Mouse (Mus musculus): ENCODE results near the gene Shb. TPM values are rescaled to one million over a fixed set of nuclear protein-coding genes. Genes with fewer than 3 reads are reported as not detected.

Shb gene
- polyA plus RNA-seq, 1 experiment: 71.5 TPM

DNA sequence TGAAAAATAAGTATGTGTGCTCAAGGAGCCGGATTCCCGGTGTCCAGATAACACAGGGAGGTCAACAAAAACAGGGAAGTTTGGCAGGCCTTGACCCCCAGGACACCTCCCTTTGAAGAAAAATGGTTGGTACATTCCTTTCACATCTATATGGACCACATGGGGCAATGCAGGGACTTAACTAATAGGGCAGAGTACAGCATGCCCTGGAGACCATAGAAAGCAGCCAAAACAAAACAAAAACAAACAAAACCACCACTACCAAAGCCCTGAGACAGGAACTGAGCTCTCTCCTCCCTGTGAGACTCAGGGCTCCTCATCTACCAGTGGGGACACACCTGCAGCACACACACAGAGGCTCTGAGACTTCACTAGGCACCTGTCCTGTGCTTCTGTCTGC is 18.9 kb downstream of the Shb start:
- TF ChIP-seq POLR2A (IDR thresholded peaks at IDR 0.05; ENCODE audit: low read depth, low read length) (no peak), CTCF (IDR thresholded peaks at IDR 0.05; ENCODE audit: extremely low read depth, insufficient read length, insufficient replicate concordance, low read depth, low read length) (no peak)
- Histone ChIP-seq H3K27me3 (ENCODE audit: control insufficient read depth, insufficient read depth, low read length) (no peaks in the 10 kb centered on the region), H3K4me1 (ENCODE audit: control insufficient read depth, insufficient read depth, insufficient read length, low read length) (peaks cover 48% of the 10 kb centered on the region), H3K36me3 (ENCODE audit: control insufficient read depth, insufficient read depth, low read length) (no peaks in the 10 kb centered on the region), H3K4me3 (ENCODE audit: low read depth, low read length) (no peak overlapping the region), H3K27ac (ENCODE audit: insufficient read depth, low read depth, low read length) (peak overlapping the region; percentile 50)
- whole genome bisulfite sequencing: 26% methylated on average over 2 of the region's 2 CpGs

DNA sequence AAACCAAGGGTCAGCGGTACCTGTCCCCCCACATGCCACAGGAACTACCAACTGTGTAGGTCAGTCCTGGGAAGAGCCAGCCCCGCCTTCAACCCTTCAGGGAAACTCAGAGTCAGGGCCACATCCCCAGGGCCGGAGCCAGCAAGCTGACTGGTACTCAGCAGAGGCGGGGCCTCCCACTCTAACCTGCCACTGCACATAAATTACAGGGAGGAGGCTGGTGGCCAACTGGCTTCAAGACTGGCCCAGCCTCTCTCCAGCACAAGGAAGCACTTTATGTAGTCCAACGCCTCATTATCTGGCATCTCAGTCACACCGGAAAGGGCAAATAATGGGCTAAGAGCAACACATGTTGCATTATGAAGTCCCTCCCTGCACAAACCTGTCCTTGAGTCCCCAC is 22.1 kb downstream of the Shb start:
- TF ChIP-seq POLR2A (IDR thresholded peaks at IDR 0.05; ENCODE audit: low read depth, low read length) (no peak; the same call in 1 of the 2 replicates), CTCF (IDR thresholded peaks at IDR 0.05; ENCODE audit: extremely low read depth, insufficient read length, insufficient replicate concordance, low read depth, low read length) (no peak)
- Histone ChIP-seq H3K27me3 (ENCODE audit: control insufficient read depth, insufficient read depth, low read length) (no peaks in the 10 kb centered on the region), H3K27ac (ENCODE audit: insufficient read depth, low read depth, low read length) (peak overlapping the region; percentile 68), H3K36me3 (ENCODE audit: control insufficient read depth, insufficient read depth, low read length) (no peaks in the 10 kb centered on the region), H3K4me1 (ENCODE audit: control insufficient read depth, insufficient read depth, insufficient read length, low read length) (peaks cover 70% of the 10 kb centered on the region), H3K4me3 (ENCODE audit: low read depth, low read length) (no peak overlapping the region)
- WGBS: 20% methylated on average over 6 of the region's 6 CpGs

DNA sequence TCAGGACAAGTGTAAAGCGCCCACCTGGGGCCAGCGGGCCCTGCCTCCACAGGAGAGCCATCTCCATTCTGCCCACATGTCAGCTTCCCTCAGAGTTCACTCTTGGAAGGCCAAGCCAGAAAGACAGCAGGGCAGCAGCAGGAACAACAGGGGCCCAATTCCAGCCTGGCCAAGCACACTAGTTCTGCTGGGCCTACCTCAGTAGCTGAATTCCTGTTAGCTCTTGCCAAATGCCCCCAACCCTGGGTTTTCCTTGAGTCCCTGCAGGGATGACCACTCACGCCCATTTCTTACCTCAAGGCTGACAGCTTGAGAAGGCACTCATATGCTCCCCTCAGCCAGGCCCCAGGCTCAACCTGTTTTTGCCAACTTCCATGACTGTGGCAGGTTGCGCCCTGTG is 22.9 kb downstream of the Shb start:
- Histone ChIP-seq H3K4me3 (ENCODE audit: low read depth, low read length) (no peak overlapping the region), H3K4me1 (ENCODE audit: control insufficient read depth, insufficient read depth, insufficient read length, low read length) (peaks cover 65% of the 10 kb centered on the region), H3K27me3 (ENCODE audit: control insufficient read depth, insufficient read depth, low read length) (no peaks in the 10 kb centered on the region), H3K36me3 (ENCODE audit: control insufficient read depth, insufficient read depth, low read length) (no peaks in the 10 kb centered on the region), H3K27ac (ENCODE audit: insufficient read depth, low read depth, low read length) (no peak overlapping the region; the same call in 1 of the 2 replicates)
- 95% methylated on average over 4 of the region's 4 CpGs for WGBS
- TF ChIP-seq CTCF (IDR thresholded peaks at IDR 0.05; ENCODE audit: extremely low read depth, insufficient read length, insufficient replicate concordance, low read depth, low read length) (no peak), POLR2A (IDR thresholded peaks at IDR 0.05; ENCODE audit: low read depth, low read length) (no peak)

DNA sequence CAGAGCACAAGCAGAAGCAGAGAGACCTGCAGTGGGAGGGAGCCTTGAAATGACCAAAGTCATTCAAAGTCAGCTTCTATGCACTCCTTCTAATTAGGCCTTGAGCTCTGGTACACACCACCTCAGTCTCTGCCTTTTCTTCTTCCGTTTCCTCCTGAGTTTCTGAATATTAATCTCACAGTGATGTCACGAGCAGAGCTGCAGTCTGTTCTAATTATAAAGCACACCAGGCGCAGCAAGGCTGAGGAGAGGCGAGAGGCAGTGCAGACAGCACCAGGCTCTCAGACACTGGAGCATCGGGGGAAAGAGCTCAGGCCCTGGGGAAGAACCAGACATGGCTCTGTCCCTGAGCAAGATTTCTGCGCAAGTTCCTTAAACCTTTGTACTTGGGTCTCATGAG is 23.8 kb downstream of the Shb start:
- Histone ChIP-seq H3K27me3 (ENCODE audit: control insufficient read depth, insufficient read depth, low read length) (no peaks in the 10 kb centered on the region), H3K36me3 (ENCODE audit: control insufficient read depth, insufficient read depth, low read length) (no peaks in the 10 kb centered on the region), H3K27ac (ENCODE audit: insufficient read depth, low read depth, low read length) (peak overlapping the region; percentile 18), H3K4me1 (ENCODE audit: control insufficient read depth, insufficient read depth, insufficient read length, low read length) (peaks cover 59% of the 10 kb centered on the region), H3K4me3 (ENCODE audit: low read depth, low read length) (no peak overlapping the region)
- no peak for TF ChIP-seq CTCF (IDR thresholded peaks at IDR 0.05; ENCODE audit: extremely low read depth, insufficient read length, insufficient replicate concordance, low read depth, low read length)
- 44% methylated on average over 6 of the region's 6 CpGs for WGBS

DNA sequence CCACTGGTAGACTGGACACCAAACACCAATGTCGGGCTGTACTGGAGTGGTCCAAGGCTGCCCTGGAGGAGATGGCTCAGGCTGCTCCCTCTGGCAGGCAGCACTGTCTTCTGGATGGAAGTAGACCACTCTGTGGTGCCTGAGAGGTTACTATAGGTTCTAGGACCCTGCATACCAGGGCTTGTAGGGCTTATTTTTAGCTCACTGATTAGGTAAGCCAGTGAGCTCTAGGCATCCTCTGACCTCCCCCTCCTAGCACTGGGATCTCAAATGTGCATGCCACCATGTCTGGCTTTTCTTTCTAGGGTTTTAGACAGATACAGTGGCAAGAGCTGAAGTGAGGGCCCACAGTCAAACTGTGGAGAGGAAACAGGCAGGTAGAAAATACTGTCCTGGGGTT is 24.8 kb downstream of the Shb start:
- Histone ChIP-seq H3K4me3 (ENCODE audit: low read depth, low read length) (no peak overlapping the region), H3K36me3 (ENCODE audit: control insufficient read depth, insufficient read depth, low read length) (no peaks in the 10 kb centered on the region), H3K4me1 (ENCODE audit: control insufficient read depth, insufficient read depth, insufficient read length, low read length) (peaks cover 54% of the 10 kb centered on the region), H3K27me3 (ENCODE audit: control insufficient read depth, insufficient read depth, low read length) (no peaks in the 10 kb centered on the region), H3K27ac (ENCODE audit: insufficient read depth, low read depth, low read length) (no peak overlapping the region)
- TF ChIP-seq CTCF (IDR thresholded peaks at IDR 0.05; ENCODE audit: extremely low read depth, insufficient read length, insufficient replicate concordance, low read depth, low read length) (no peak), POLR2A (IDR thresholded peaks at IDR 0.05; ENCODE audit: low read depth, low read length) (no peak)
- WGBS: 86% methylated on average over 1 of the region's 1 CpGs

DNA sequence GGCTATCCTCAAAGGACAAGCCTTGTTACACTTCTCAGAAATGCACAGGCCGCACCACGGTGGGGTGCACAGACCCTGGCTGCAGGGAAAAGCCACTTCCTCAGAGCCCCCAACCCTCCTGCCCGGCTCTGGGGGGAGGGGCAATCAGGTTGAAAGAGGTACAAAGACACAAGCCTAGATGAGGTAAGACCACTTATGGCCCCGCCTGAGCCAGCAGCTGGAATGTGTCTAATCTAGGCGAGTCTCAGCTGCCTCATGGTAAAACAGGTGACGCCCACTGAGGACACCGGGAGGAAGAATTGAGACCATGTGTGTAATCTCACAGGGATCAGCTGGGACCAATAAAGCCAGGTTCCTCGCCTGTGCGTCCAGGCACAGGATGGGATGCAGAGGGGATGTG is 25.2 kb downstream of the Shb start:
- peaks cover 57% of the 10 kb centered on the region for H3K4me1 ChIP-seq (ENCODE audit: control insufficient read depth, insufficient read depth, insufficient read length, low read length)
- H3K27ac ChIP-seq (ENCODE audit: insufficient read depth, low read depth, low read length): no peak overlapping the region
- no peak for TF ChIP-seq POLR2A (IDR thresholded peaks at IDR 0.05; ENCODE audit: low read depth, low read length)
- TF ChIP-seq CTCF (IDR thresholded peaks at IDR 0.05; ENCODE audit: extremely low read depth, insufficient read length, insufficient replicate concordance, low read depth, low read length): no peak
- H3K4me3 ChIP-seq (ENCODE audit: low read depth, low read length): no peak overlapping the region
- WGBS: 44% methylated on average over 9 of the region's 9 CpGs
- no peaks in the 10 kb centered on the region for H3K27me3 ChIP-seq (ENCODE audit: control insufficient read depth, insufficient read depth, low read length)
- no peaks in the 10 kb centered on the region for H3K36me3 ChIP-seq (ENCODE audit: control insufficient read depth, insufficient read depth, low read length)

DNA sequence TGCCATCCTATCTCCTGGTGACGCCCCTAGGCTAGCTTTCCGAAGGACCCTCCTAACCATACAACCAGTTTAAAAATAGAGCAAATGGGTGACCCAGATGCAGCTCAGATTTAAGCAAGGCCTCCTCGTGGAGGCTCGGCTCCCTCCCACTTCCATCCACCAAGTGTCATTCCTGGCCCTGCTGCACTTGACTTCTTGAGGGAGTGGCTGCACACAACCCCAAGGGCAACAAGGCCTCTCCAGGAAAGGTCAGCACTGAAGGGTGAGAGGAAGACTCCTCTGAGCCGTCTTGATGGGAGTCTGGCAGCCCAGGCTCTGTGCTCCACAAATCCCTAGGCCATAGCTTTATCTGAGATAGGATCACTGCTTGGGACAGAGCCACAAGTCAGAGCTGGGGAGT is 25.7 kb downstream of the Shb start:
- Histone ChIP-seq H3K27me3 (ENCODE audit: control insufficient read depth, insufficient read depth, low read length) (no peaks in the 10 kb centered on the region), H3K27ac (ENCODE audit: insufficient read depth, low read depth, low read length) (no peak overlapping the region), H3K4me3 (ENCODE audit: low read depth, low read length) (no peak overlapping the region), H3K36me3 (ENCODE audit: control insufficient read depth, insufficient read depth, low read length) (no peaks in the 10 kb centered on the region), H3K4me1 (ENCODE audit: control insufficient read depth, insufficient read depth, insufficient read length, low read length) (peaks cover 60% of the 10 kb centered on the region)
- TF ChIP-seq CTCF (IDR thresholded peaks at IDR 0.05; ENCODE audit: extremely low read depth, insufficient read length, insufficient replicate concordance, low read depth, low read length) (no peak), POLR2A (IDR thresholded peaks at IDR 0.05; ENCODE audit: low read depth, low read length) (no peak)
- WGBS: 46% methylated on average over 5 of the region's 5 CpGs

DNA sequence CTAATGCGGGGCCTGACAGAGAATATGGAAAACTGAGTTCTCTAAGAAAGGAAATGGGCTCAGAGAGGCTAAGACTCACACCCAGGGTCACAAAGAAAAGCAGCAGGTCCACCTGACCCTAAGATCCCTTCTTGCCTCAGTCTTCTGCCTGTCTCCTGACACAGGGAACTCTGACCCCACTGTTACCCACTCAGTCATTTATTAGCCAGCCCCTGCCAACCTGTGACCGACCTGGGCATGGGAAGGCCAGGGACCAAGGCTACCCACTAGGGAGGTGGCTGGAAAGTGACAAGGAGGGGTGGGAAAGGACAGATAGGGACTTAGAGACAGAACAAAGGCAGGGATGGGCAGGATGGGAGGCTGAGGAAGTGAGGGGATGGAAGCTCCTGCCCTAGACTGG is 26.6 kb downstream of the Shb start:
- TF ChIP-seq CTCF (IDR thresholded peaks at IDR 0.05; ENCODE audit: extremely low read depth, insufficient read length, insufficient replicate concordance, low read depth, low read length) (no peak), POLR2A (IDR thresholded peaks at IDR 0.05; ENCODE audit: low read depth, low read length) (no peak)
- Histone ChIP-seq H3K4me3 (ENCODE audit: low read depth, low read length) (no peak overlapping the region), H3K27ac (ENCODE audit: insufficient read depth, low read depth, low read length) (peak overlapping the region; percentile 40), H3K27me3 (ENCODE audit: control insufficient read depth, insufficient read depth, low read length) (no peaks in the 10 kb centered on the region), H3K4me1 (ENCODE audit: control insufficient read depth, insufficient read depth, insufficient read length, low read length) (peaks cover 66% of the 10 kb centered on the region), H3K36me3 (ENCODE audit: control insufficient read depth, insufficient read depth, low read length) (no peaks in the 10 kb centered on the region)
- WGBS: 24% methylated on average over 2 of the region's 2 CpGs

Measured in small intestine, adult 2 months (tissue).